Mouse (Mus musculus) brain, adult 2 months (tissue): ENCODE measurements at regions not wholly inside any gene's neighbourhood (a gene's known extent, or its start where the extent isn't known, plus 50 kb on each side); places are given as distances from the start of the nearest gene placed in this dataset.
A peak's percentile ranks its signal among the peaks of the same experiment; 100 is the strongest.

ENCODE experiments used
- DNase-seq: peaks from one replicate; pipeline ENCODE4 v3.0.0; 2011; ENCODE audit warnings: low read depth, low spot score

DNA sequence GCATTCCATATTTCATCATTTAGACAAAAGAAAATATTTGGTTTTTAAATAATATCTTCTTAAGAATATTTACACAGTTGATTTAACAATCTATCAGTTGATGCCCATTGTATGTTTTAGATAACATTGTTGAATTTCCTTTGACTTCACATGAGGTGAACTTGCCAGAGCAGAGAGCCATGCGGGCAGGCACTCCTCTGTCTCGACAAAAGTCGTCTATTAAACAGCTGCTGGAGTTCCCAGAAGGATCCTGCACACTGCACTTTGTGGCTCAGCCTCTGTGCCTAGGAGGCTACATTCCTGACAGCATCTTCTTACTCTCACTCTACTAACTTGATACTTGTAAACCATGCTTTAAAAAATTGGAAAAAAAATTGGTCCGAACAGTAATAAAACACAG, 221.7 kb upstream of the Pde3a start:
- DNase-seq, result no peak

DNA sequence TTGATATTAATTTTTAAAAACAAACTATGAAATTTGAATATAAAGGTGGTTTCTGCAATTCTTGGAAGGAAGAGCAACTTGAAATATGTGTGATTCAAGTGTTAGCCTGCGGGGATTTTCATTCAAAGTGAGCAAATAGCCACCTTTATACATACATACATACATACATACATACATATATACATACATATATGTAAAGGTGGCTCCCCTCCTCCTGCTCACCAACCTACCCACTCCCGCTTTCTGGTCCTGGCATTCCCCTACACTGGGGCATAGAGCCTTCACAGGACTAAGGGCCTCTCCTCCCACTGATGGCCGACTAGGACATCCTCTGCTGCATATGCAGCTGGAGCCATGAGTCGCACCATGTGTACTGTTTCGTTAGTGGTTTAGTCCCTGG, 221.3 kb upstream of the Pde3a start:
- no peak for DNase-seq

DNA sequence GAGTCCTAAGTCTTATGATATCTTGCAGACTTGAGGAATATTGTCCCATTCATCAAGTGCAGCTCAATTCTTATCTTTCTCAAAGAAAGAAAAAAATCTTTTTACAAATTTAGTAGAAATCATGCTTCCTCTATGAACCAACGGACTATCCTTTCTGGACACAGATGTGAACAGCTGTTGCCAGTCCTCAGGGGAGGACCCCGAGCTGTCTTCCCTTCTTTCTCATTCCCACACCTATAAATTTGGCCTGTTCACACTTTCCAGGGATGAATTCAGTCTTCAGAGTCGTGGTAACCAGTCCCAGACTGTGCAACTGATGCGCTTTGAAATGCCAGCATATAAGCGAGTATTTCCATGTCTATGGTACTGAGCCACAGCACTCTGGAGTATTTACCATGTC, 214.2 kb upstream of the Pde3a start:
- DNase-seq, result no peak

DNA sequence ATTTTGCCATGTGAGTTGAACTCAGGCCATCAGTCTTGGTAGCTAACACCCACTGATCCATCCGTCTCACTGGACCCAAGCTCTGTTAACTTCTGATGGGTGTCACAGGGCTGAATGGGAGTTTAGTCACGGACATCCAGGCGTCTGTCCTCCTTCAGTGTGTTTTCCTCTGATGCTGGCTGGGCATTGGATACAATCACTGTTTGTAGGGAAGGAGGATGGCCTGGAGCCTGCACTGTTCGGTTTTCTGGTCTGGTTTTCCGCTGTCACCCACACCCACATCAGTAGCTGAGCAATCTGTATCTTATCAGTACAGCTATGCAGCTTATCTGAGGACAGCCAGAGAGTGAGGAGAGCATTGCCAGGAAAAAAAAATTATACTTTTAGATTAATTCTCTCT, 207.7 kb upstream of the Pde3a start:
- DNase-seq, result peak; percentile 1

DNA sequence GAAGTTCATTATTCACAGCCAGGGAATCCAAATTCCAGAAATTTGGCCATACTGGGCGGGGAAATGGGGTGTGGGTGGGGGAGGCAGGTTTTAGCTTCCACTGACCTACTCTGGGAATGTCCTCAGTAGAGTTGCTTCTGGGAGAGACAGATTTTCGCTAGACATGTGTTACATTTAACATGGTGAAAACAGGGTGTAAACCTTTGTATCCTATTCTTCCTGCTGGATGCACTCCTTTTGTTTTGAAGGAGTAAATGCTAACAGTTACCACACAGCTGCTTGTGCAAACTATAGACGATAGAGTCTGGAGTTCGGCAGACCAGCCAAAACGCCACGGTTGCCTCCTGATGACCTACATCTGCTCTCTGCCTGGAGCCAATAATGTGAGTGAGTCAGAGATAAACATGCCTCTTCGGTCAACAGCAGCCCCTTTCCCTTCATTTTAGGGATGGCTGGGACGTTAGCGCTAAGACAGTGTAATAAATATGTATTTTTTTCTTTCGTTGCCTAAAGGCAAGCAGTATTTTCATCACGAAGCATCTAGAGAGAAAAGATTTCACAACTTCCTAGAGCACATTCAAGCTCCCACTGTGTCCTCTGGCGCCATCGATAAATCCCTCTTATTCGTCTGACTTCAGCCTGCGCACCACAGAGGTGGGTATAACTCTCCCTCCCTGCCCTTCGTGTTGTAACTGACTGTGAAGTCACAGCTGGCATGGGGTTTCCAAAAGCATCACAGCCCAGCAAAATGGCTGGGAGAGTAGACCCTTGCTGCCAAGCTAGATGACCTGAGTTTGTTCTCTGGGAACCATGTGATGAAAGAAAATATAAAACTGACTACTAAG, 207.1 kb upstream of the Pde3a start:
- DNase-seq, result peak; percentile 9

DNA sequence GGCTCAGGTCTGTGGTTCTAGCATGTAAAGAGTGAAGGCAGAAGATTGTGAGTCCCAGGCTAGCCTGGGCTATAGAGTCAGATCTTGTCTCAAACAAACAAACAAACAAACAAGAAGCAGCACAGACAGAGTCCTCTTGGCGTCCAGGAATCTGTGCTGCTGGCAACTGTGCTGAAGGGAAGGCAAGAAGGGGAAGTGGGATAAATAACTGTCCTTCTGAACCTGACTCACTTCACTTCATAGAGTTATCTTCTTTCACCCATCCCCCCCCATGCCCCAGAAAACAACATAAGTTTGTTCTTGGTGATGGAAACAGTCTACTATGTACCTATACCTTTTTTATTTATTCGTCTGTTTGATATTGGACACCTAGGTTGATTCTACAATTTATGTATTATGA, 200.8 kb upstream of the Pde3a start:
- DNase-seq, result no peak

DNA sequence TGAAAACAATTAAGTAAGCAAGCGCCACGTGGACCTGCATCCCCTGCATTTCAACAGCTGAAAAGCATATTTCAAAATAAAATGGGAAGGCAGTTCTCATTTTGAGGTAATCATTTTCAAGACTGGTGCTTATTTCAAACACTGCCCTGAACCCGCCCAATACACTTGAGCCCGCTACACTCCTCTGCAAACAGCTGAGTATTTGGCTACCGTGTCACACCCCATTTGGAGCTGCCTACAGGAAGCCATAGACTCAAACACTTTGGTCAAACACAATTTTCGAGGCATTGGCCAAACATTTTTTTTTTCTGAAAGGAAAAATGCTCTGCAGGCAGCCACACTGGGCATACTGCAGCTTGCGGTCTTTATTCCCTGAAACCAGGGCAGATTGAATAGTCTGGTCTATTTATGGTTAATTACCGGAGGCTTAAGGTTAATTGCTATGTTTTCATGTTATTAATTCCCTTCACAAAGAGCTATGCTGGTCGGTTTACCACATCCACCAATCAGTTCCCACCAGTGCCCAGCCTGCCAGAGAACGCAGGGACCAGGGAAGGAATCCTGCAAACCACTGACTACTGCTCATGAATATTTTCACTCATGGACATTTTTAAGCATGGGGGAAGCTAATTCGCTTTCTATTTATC, 198.9 kb upstream of the Pde3a start:
- no peak for DNase-seq

DNA sequence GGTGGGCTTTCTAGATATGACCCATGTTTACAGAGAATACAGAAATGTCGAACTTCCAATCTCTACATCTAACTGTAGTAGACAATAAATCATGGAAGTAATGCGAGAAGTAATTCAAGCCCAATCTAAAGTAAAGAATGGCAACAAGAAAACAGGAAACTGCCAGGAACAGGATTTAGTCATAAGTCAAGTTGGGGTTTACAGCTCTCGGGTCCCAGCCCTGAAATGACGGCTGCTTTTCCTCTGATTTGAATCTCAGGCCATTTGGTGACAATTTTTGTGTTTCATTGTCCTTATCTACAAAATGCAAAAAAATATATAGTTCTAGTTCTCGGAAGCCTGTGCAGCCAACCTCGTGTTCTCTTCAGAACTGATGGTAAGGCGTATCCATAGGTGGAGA, 195.0 kb upstream of the Pde3a start:
- no peak for DNase-seq

DNA sequence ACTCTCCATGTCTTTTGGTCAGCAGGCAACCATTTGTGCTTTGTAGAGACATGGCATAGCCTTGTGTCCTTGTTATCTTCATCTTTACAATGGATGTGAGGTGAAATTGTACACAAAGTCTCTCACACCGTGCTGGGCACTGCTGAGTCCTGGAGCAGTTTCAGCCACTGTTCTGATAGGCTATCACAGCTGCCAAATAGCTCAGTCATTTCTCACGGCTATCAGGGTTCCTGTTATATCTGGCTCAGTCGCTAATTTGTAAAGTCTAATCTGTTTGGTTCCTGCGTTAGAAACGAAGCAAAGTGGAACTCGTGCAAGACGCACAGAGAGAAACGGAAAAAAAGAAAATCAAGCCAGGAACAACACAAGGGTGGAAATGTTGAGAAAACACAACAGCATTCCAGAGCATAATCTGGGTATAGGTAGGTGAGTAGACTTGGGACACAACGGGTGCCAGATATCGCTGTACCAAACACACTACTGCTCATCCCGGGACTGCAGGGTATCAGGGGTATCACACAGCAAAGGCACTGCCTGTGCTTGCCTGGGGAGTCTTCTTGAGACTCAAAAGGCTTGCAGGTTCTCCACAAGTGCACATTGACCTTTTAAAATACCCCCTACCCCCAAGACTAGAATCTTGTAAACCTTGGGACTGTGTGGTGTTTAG, 189.7 kb upstream of the Pde3a start:
- no peak for DNase-seq

DNA sequence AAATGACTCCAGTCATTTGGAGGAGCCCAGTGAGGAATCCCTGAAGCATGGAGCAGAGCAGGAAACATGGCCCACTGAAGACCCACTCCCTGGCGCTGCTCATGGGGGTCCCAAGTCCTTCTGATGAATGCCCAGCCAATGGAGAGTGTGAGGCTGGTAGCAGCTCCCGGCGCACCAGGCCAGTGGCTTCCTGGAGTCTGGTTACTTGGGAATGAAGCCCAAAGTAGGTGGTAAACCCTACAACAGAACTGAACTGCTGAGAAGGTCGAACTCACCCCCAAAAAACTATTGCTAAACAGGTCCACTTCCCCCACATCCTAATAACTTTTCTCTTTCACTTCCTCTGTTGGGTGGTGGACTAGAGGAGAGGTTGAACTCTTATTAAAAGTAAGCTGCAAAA, 183.3 kb upstream of the Pde3a start:
- no peak for DNase-seq

DNA sequence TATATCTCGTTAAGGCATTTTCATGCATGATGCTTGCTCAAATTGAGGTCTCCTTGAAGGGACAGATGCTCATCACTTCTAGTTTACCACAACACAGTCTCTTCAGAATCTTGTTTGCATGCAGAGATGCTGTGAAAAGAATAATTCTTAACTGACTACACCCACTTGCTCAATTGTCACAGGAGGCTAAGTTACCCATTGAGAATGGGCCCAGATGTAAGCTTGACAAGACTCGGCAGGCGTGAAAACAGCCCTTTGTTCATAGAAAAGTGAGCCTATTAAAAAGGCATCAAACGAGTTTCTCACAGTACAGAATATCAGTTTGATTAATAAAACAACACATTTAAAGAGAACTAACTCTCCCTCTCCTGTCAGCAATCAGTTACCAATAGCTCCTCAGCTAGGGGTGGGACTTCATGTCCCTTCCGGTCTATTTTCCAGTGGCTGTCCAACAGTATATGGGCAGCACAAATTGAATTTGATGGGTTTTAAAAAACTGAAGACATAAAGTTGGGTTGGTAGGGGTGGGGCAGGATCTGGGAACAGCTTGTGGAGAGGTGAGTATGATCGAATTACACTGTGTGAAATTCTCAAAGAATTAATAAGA, 180.1 kb upstream of the Pde3a start:
- DNase-seq, result peak; percentile 9

DNA sequence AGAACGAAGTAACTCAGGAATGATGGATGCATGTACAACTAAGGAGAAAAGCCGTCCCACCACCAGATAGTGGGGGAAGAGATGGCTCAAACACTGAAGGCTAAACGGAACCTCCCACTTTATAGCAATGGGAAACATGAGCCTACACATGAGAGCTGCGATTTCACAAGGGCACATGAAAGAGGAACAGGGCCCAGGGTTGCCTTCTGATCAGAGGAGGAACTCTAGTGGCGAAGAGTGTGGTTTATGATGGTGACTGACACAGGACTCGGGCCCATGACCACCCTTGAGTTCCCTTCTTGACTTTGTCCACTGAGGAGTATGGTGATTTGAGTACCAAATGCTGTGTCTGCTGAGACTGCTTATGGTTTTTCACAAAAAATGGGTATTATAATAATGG, 179.2 kb upstream of the Pde3a start:
- DNase-seq, result no peak

DNA sequence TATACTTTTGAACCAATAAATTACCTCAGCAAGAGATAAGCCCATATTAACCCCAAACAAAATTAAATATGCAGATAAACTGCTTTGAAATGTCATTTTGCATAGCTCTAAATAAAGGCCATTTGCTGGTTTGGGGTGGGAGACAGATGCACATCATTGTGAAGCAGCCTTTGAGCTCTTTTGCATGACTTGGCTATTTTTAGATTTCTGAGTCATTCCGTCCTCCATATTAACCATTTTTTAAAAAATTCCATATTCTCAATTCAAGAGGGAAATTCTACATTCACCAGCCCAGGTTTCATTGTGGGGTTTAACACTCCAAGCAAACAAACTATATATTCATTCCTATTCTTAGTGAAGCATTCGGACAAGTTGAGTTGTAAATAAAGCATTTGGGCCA, 177.6 kb upstream of the Pde3a start:
- peak; percentile 36 for DNase-seq

DNA sequence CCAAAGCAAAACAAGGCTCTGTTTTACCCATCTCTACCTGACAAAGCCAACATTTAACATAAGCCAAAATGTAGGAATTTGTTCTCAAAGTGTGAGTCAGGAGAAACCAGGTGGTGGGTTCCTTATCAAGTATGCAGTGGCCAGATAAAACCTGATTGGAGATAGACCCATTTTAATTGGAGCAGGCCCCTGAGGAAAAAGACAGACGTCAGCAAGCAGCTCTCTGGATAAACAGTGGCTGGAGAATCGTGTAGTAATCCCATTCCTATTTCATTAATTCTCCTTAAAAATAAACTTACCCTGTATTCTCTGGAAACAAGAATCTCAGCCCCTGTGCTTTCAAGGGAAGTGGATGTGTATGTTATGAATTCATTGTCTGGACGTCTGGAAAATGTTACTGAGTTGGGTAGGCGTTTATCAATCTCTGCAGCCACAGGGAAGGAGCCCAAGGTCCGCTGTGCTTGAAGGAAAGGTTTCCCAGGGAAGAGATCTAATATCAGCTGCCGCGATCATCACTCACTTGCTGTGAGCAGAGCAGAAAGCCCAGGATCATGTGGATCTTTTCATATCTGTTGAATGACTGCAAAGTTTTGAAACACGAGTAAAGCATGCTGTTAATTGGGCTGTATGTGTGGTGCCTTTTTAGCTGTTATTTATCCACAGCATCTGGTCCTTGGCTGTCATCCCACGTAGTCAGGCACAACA, 157.8 kb upstream of the Pde3a start:
- DNase-seq, result peak; percentile 8

DNA sequence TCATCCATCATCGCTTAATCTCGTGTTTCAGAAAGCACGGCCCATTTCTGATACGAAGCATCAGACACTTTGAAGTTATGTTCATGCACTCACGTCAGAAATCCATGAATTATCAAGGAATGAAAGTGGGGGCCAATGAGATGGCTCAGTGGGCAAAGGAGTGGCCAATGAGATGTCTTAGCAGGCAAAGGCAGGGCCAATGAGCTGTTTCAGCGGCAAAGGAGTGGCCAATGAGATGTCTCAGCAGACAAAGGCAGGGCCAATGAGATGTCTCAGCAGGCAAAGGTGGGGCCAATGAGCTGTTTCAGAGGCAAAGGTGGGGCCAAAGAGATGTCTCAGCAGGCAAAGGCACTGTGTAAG, 157.3 kb upstream of the Pde3a start:
- peak; percentile 4 for DNase-seq

DNA sequence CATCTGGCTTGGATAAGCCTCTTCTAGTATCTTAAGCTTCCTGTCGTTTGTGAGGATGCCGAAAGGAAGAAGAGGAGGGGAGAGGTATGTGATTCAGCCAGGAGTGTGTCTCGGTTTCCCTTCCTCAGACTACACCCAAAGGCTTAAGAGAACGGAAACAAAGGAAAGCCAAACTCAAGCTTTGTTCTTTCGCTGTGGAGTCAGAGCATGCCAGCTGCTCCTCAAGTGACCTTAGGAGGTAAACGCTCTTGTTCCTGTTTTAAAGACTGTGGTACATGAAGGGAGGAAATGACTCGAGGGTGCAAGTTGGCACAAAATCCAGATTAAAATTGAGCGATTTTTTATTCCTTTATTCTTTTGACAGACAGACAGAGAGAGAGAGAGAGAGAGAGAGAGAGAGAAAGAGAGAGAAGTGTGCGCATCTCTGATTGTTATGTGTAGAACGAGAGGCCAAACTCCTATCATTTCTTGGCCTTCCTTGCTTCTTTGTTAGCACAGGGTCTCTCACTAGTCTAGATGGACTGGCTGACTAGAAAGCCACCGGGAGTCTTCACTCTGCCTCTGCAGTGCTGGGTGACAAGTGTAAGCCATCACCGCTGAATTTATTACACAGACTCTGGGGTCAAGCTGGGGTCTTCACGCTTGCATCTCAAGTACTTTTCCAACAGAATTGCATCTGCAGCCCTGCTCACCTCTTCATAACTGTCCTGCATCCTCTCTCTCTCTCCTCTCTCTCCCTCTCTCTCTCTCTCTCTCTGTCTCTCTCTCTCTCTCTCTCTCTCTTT, 151.5 kb upstream of the Pde3a start:
- no peak for DNase-seq

DNA sequence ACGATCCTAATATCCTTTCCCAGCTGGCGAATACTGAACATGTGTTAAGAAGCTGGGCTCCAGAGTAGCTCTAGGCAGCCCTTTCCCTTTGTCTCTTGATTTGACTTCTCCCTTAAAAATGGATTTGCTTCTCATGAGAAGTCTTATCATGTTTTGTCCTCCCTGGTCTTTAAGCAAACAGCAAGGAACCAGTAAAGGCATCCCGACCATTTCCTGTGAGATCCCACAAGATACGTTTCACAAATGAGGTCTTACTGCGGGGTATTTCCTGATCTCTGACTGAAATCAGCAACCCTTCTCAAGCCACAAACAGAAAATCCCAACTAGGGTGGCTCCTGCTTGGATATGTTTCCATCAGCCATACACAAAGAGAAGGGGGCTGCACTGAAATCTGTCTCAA, 130.8 kb upstream of the Pde3a start:
- no peak for DNase-seq

DNA sequence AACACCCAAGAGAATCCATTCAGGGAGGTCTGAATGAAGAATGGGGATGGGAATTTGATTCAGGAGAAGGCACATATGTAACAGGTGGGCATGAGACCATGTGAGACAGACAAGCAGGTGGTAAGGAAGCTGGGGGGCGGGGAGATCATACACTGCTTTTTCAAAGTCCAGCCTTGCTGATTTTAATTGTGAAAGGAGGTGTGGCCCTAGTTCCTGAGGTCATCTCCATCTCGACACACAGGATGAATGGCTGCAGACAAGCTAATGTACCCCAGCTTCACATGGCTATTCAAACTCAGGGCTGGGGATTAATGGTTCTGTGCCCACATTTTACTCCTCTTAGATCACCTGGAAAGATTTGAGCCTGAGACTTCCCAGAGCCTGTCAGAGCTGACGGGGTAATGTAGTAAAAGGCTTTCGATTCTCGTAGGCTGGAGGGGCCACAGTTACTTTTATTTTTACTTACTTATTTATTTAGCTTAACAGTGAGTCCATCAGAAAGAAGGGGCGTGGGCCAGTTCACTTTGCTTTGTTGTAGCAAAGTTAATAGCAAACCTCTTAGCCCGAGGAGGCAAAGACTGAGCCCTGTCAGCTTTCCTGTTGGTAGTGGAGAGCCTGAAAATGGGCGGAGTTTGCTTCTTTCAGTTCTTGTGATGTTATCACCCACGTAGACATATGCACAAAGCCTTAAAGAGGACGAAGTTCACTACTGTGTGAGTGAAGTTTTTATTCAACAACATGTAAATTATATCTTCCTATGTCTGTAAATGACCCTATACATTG, 122.3 kb upstream of the Pde3a start:
- no peak for DNase-seq

DNA sequence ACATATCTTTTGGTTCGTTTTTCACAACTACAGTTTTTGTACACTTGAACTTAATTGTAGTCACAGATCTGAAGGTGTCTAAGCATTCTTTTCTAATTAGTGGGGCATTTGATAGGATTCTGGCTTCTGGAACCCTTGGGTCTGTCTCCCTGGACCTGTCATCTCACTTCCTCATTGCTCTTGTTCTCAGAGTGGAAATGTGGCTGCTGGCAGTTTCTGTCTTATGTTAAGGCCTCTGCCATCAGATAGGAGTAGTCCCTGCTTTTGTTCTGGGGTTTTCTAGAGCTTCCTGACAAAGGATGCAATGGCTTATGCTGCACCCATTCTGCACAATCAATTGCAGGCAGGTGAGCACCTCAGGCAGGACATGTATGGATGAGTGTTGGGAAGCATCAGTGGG, 119.5 kb upstream of the Pde3a start:
- no peak for DNase-seq

DNA sequence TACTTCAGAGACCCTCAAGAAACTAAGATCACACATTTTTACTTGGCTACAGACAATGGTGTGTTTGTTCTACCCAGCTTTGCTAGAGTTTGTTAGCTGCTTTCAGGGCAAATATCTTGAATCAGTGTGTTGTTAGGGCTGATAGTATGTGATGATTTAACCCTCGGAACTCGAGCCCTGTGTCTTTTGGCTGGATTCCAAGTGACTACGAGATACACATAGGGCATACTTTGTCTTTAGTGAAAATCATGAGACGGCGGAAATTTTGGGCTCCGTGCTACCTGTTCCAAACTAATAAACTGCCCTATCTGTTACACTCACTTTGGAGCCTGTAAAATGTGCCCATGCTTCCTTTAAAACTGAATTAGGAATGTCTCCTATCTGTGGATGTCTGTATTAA, 114.9 kb upstream of the Pde3a start:
- DNase-seq, result no peak
